Mouse (Mus musculus) liver, embryonic 11.5 days (tissue): Measurements from ENCODE around the gene Tirap. TPM values are rescaled to one million over a fixed set of nuclear protein-coding genes. Genes with fewer than 3 reads are reported as not detected.
A peak's percentile ranks its signal among the peaks of the same experiment; 100 is the strongest.

Source experiments
- ATAC-seq: fragments of 200-750 bp; cut with Nextera tagmentation; replicated peaks from 2 replicates; pipeline ENCODE4 v1.8.0; 2017; ENCODE audit warnings: moderate number of reproducible peaks, mild to moderate bottlenecking, moderate TSS enrichment, moderate library complexity; ENCODE audit not compliant: low FRiP score
- DNase-seq: peaks from one replicate; pipeline ENCODE4 v3.0.0-alpha.2; 2017; ENCODE audit warnings: low spot score
- H3K27ac ChIP-seq: fragments of 300-500 bp; sonication (generic); 2 replicates; pipeline ENCODE4 v1.5.1; 2014; ENCODE audit warnings: mild to moderate bottlenecking, low read depth, low read length, control low read depth
- H3K27me3 ChIP-seq: fragments of 300-500 bp; sonication (generic); replicated peaks from 2 replicates; pipeline ENCODE4 v1.6.1; 2014; ENCODE audit warnings: low read length, mixed read lengths; ENCODE audit not compliant: control insufficient read depth, insufficient read depth
- H3K36me3 ChIP-seq: fragments of 300-500 bp; sonication (generic); 2 replicates; pipeline ENCODE4 v1.6.1; 2014; ENCODE audit warnings: mild to moderate bottlenecking, low read length, moderate library complexity, mixed read lengths; ENCODE audit not compliant: control insufficient read depth, insufficient read depth
- H3K4me1 ChIP-seq: fragments of 300-500 bp; sonication (generic); replicated peaks from 2 replicates; pipeline ENCODE4 v1.6.1; 2014; ENCODE audit warnings: low read length, mixed read lengths; ENCODE audit not compliant: control insufficient read depth, insufficient read depth
- H3K4me2 ChIP-seq: fragments of 300-500 bp; sonication (generic); 2 replicates; pipeline ENCODE4 v1.6.1; 2014; ENCODE audit warnings: mild to moderate bottlenecking, control low read depth, moderate library complexity
- H3K4me3 ChIP-seq: fragments of 300-500 bp; sonication (generic); 2 replicates; pipeline ENCODE4 v1.5.1; 2014; ENCODE audit warnings: low read depth, low read length, control low read depth
- H3K9ac ChIP-seq: fragments of 300-500 bp; sonication (generic); 2 replicates; pipeline ENCODE4 v1.6.1; 2014; ENCODE audit warnings: low read depth, low read length, control low read depth
- H3K9me3 ChIP-seq: fragments of 300-500 bp; sonication (generic); 2 replicates; pipeline ENCODE4 v1.6.1; 2016; ENCODE audit warnings: low read length, inconsistent platforms, mixed read lengths; ENCODE audit not compliant: control insufficient read depth
- WGBS: fragments of 180-500 bp; shearing (Covaris S2); extraction: QIAGEN DNeasy Blood & Tissue Kit; methylation state at CpG from one replicate; pipeline ENCODE4 v1.1.7; 2014; 5-methylcytosine and 5-hydroxymethylcytosine counted together
- polyA plus RNA-seq: library from polyadenylated mRNA; unstranded; fragments of >200 nt; fragmentation: Nextera tagmentation; extraction: Ambion mirVana; gene quantifications from 2 replicates; pipeline ENCODE4 v1.2.1, GENCODE M21; 2014

Tirap gene
- polyA plus RNA-seq: 10.5 and 11.0 TPM in 2 replicates

DNA sequence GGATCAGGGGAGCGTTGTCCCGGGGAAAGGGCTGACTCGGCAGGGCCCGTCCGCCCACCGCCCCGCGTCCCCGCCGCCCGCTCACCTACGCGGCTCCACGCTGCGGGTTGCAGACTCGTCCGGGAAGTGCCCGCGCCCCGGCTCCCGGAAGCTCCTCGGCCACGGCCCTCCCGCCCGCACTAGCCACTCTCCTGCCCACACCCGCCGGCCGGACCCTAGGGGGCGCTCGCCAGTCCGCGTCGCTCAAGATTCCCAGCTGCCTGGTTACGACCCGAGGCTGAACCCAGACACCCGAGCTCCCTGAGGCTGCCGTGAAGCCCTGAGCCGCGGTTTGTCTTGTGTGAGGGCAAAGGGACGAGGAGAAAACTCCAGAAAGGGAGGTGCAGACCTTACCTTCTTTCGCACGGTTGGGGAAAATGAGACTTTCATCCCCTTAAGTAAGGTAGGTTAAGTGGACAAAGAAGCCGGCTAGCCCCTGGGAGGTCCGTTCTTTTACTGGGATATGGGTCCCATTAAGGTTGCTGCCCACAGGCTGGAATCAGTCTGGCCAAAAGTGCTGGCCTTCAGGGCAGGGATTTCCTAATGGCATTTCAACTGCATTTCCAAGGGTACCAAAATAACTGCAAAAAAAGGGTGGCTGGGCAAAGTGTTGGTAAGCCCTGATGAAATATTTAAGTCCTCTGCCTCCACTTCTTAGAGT lies at the start of gene Tirap, which contains the start of gene Srpr:
Tirap (minus strand) TSS at position 520 of the 700 bp plus-strand sequence.
Srpr (plus strand) TSS at position 404 of the 700 bp plus-strand sequence.
- under 1% methylated on average over 44 of the region's 44 CpGs for WGBS
- Histone ChIP-seq H3K9me3 (no peaks in the 10 kb centered on the region), H3K27me3 (no peaks in the 10 kb centered on the region), H3K9ac (peak within 1 kb of the TSS; percentile 82), H3K4me2 (peak within 1 kb of the TSS; percentile 93), H3K27ac (peak within 1 kb of the TSS; percentile 26), H3K36me3 (peaks cover 4% of the 10 kb centered on the region; the same call in 1 of the 2 replicates), H3K4me3 (peak within 1 kb of the TSS; percentile 79), H3K4me1 (peaks cover 18% of the 10 kb centered on the region)
- peak; percentile 87 for DNase-seq
- ATAC-seq: peak; percentile 87

- H3K27me3 ChIP-seq: no peaks in the 10 kb centered on the region
- H3K4me1 ChIP-seq: 0 out of 2 replicates have a peak, but pooled peaks cover 2% of the 10 kb centered on the region
- H3K27ac ChIP-seq: no peak overlapping the region
- DNase-seq: no peak
- no peaks in the 10 kb centered on the region for H3K36me3 ChIP-seq
- H3K9me3 ChIP-seq: no peaks in the 10 kb centered on the region
- H3K9ac ChIP-seq: no peak overlapping the region
- no peak overlapping the region for H3K4me3 ChIP-seq
- no peak for ATAC-seq
- H3K4me2 ChIP-seq: no peak overlapping the region
Measured at GRCm38 (mm10) chr9:35249476-35249875, 49.4 kb upstream of the Tirap start.

DNA sequence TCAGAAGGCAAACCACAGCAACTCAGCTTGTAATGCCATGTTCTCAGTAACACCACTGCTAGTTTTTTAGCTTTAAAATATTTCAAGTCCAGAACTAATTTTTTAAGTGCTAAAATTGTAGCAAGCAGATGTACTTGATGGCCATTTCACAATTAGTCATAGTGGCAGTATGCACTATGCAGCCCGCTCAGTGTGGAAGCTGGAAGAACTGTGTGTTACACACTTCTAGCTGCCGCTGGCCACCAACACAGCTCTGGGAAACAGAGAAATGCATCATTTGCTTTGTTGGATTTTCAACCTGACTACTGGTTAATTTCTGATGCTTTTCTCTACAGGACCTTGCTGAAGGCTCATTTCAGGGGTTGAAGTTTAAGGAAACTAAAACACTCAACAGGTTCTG lies 47.3 kb upstream of the Tirap start:
- no peaks in the 10 kb centered on the region for H3K27me3 ChIP-seq
- no peak overlapping the region for H3K27ac ChIP-seq
- no peaks in the 10 kb centered on the region for H3K36me3 ChIP-seq
- no peak overlapping the region for H3K9ac ChIP-seq
- H3K4me3 ChIP-seq: no peak overlapping the region
- DNase-seq (no peak), ATAC-seq (no peak)
- H3K9me3 ChIP-seq: no peaks in the 10 kb centered on the region
- 0 out of 2 replicates have a peak, but pooled peaks cover 2% of the 10 kb centered on the region for H3K4me1 ChIP-seq
- H3K4me2 ChIP-seq: no peak overlapping the region
- WGBS: 95% methylated on average over 2 of the region's 2 CpGs

DNA sequence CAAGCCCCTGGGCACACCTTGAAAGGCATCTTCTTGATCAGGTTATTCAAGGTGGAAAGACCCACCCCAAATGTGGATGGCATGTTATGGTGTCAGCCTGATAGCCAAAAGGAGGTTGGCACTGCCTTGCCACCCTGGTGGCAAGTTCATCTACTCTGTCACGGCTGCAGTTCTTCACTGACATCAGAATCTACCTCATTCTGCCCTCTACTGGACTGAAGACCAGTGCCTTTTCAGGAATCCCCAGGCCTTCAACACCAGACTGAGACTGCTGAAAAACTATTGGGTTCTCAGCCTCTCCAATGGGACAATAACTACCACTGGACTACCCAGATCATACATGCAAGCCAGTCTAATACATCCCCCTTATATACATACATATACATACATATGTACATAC lies 39.6 kb upstream of the Tirap start:
- ATAC-seq: no peak
- 71% methylated on average over 1 of the region's 1 CpGs for WGBS

GRCm38 (mm10) chr9:35238915-35239571 lies 39.0 kb upstream of the Tirap start:
- H3K27me3 ChIP-seq: no peaks in the 10 kb centered on the region
- no peak overlapping the region for H3K4me3 ChIP-seq
- no peaks in the 10 kb centered on the region for H3K4me1 ChIP-seq
- no peaks in the 10 kb centered on the region for H3K36me3 ChIP-seq
- WGBS: 67% methylated on average over 6 of the region's 6 CpGs
- H3K9me3 ChIP-seq: no peaks in the 10 kb centered on the region
- ATAC-seq (no peak), DNase-seq (no peak)
- no peak overlapping the region for H3K4me2 ChIP-seq
- no peak overlapping the region for H3K9ac ChIP-seq
- H3K27ac ChIP-seq: no peak overlapping the region

More for the DNA sequence above, 39.6 kb upstream of the Tirap start:
- no peaks in the 10 kb centered on the region for H3K4me1 ChIP-seq
- no peak for DNase-seq
- no peak overlapping the region for H3K27ac ChIP-seq
- H3K9me3 ChIP-seq: no peaks in the 10 kb centered on the region
- no peak overlapping the region for H3K4me2 ChIP-seq
- no peak overlapping the region for H3K4me3 ChIP-seq
- no peaks in the 10 kb centered on the region for H3K27me3 ChIP-seq
- H3K36me3 ChIP-seq: no peaks in the 10 kb centered on the region
- H3K9ac ChIP-seq: no peak overlapping the region

GRCm38 (mm10) chr9:35238371-35238770 lies 38.3 kb upstream of the Tirap start:
- no peak for DNase-seq
- Histone ChIP-seq H3K4me2 (no peak overlapping the region), H3K9ac (no peak overlapping the region), H3K27me3 (no peaks in the 10 kb centered on the region), H3K4me3 (no peak overlapping the region), H3K36me3 (no peaks in the 10 kb centered on the region), H3K27ac (no peak overlapping the region), H3K9me3 (no peaks in the 10 kb centered on the region), H3K4me1 (no peaks in the 10 kb centered on the region)
- 91% methylated on average over 1 of the region's 1 CpGs for WGBS
- no peak for ATAC-seq

- no peak for DNase-seq
- H3K9me3 ChIP-seq: no peaks in the 10 kb centered on the region
- H3K4me1 ChIP-seq: no peaks in the 10 kb centered on the region
- H3K4me2 ChIP-seq: no peak overlapping the region
- no peak overlapping the region for H3K4me3 ChIP-seq
- no peaks in the 10 kb centered on the region for H3K36me3 ChIP-seq
- no peak overlapping the region for H3K9ac ChIP-seq
- WGBS: 69% methylated on average over 3 of the region's 3 CpGs
- no peak overlapping the region for H3K27ac ChIP-seq
- no peaks in the 10 kb centered on the region for H3K27me3 ChIP-seq
- no peak for ATAC-seq
Measured at GRCm38 (mm10) chr9:35235996-35236395, 35.9 kb upstream of the Tirap start.

GRCm38 (mm10) chr9:35228671-35229070 lies 28.6 kb upstream of the Tirap start:
- Histone ChIP-seq H3K27me3 (no peaks in the 10 kb centered on the region), H3K36me3 (no peaks in the 10 kb centered on the region), H3K27ac (no peak overlapping the region), H3K4me3 (no peak overlapping the region), H3K4me2 (no peak overlapping the region), H3K9ac (no peak overlapping the region), H3K4me1 (no peaks in the 10 kb centered on the region), H3K9me3 (no peaks in the 10 kb centered on the region)
- no peak for ATAC-seq
- 87% methylated on average over 3 of the region's 3 CpGs for WGBS
- no peak for DNase-seq

GRCm38 (mm10) chr9:35223466-35223865 lies 23.4 kb upstream of the Tirap start:
- Histone ChIP-seq H3K27me3 (no peaks in the 10 kb centered on the region), H3K4me3 (no peak overlapping the region), H3K9me3 (no peaks in the 10 kb centered on the region), H3K36me3 (no peaks in the 10 kb centered on the region; the same call in 1 of the 2 replicates), H3K27ac (no peak overlapping the region), H3K4me1 (no peaks in the 10 kb centered on the region), H3K9ac (no peak overlapping the region), H3K4me2 (no peak overlapping the region)
- ATAC-seq: no peak
- no peak for DNase-seq
- WGBS: 97% methylated on average over 3 of the region's 3 CpGs
